Mouse (Mus musculus) NIH3T3 (cell line): Measurements from ENCODE around the gene Rbfox2.

Source experiments
- DNase-seq: peaks from one replicate; pipeline ENCODE4 v3.0.0-alpha.2; 2012; ENCODE audit warnings: low read depth

Rbfox2 gene

DNA sequence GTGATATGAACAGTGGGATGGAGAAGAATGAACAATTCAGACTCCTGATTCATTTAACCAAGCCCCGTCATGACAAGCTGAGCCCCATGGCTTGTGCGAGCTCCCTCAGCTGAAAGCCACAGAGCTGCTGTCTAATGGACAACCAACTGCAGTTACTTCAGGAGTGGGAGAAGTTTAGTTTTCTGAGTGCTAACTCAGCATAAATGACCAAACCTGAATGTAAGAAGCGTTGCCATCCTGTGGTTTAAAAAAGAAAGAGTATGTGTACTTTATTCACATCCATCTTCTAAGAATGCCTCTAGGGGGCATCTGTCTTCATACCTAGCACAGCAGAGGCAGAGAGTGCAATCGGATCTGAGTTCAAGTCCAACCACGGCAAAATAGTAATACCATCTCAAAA is 35.5 kb downstream of the Rbfox2 start:
- DNase-seq, result no peak

DNA sequence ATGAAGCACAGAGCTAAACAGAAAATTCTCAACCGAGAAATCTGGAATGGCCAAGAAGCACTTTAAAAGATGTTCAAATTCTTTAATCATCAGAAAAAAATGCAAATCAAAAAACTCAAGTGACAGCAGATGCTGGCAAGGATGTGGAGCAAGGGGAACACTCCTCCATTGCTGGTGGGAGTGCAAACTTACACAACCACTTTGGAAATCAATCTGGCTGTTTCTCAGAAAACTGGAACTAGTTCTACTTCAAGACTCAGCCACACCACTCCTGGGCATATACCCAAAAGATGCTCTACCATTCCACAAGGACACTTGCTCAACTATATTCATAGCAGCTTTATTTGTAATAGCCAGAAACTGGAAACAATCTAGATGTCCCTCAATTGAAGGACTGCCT is 37.3 kb downstream of the Rbfox2 start:
- DNase-seq, result peak; percentile 54

DNA sequence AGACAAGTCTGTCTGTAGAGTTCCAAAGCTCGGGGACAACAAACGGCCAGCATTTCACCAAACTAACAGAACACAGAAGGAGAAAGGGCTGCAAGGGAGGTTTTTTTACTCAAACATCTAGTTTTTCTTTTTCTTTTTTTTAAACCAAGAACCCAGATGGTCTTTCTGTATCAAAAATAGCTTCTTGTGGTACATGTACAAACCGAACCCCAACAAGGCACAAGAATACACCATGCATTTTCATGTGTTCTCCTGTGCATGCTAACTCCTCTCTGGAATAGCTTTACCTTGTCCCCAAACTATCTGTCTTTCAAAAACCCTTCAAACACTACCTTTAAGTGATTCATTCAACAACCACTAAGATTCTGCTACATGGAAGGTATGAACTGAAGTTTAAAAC is 38.4 kb downstream of the Rbfox2 start:
- no peak for DNase-seq

DNA sequence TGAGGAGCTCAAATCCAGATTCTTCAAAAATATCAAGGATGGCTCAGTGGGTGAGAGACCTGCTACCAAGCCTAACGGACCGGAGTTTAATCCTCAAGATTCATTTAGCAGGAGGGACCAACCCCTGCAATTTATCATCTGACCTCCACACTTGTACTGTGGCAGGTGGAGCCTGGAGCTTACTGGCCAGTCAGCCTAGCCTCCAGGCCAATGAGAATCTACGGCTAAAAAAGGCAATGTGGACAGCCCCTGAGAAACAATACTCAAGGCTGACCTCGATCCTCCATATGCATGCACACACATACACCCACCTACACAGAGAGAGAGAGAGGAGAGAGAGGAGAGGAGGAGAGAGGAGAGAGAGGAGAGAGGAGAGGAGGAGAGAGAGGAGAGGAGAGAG is 41.5 kb downstream of the Rbfox2 start:
- DNase-seq, result no peak

DNA sequence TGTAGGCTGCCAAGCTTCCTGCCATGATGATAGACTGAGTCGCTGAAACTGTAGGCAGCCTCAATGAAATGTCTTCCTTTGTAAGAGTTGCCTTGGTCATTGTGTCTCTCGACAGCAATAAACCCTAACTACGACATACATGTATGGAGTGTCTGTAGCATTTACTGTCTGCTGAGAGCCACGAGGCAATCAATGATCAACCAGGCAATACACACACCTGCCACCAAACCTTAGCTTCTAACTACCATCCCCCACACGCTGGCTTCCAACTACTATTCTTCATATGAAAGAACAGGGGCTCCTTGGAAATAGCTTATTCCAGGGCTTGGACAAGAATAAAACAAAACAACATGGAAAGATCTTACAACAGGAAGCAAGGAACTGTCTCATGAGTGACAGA is 42.5 kb downstream of the Rbfox2 start:
- no peak for DNase-seq

DNA sequence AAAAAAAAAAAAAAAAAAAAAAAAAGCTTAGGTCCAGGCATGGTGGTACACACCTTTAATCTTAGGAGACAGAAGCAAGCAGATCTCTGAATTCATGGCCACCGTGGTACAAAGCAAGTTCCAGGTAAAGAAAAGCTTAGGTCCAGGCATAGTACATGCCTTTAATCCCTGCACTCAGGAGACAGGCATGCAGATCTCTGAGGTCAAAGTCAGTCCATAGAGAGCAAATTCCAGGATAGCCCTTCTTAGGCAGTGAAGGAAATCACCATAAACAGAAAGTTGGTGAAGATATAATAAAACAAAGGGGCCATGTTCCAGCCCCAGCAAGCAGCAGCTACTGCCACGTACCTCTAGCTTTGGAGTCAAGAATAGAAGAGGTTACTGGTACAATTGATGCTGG is 44.0 kb downstream of the Rbfox2 start:
- DNase-seq, result no peak

DNA sequence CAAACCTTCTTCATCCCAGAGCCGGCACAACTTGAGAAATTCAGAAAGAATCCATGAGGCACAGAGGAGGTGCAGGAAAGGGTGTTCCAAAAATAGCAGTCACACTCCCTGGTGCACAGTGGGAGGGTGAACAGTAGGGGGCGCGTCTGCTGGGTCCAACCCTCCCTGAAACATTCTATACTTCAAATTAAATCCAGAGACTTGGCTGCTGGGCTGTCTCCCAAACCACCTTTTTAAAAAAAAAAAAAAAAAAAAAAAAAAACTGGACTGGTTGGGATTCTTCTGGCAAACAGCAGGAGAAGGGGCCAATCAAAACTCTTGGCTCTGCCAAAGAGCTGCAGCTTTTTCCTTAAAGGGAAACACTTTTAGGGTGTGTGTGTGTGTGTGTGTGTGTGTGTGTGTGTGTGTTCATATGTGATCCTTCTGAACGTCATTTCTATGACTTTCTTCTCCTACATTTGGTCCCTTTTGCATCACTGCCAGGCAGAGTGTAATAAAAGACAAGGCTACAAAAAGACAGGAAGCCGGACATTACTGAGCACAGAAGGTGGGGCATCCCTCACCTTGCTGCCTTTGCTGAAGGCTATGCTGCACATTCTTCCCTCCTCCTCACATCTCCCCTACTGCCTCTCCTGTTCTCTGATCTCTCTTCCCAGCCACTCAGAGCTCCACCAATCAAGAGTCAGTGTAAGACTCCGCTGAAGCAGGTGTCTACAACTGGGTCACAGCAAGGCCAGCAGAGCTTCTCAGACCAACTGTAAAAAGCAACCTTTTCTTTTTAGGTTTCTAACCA is 49.2 kb downstream of the Rbfox2 start:
- DNase-seq, result peak; percentile 98

DNA sequence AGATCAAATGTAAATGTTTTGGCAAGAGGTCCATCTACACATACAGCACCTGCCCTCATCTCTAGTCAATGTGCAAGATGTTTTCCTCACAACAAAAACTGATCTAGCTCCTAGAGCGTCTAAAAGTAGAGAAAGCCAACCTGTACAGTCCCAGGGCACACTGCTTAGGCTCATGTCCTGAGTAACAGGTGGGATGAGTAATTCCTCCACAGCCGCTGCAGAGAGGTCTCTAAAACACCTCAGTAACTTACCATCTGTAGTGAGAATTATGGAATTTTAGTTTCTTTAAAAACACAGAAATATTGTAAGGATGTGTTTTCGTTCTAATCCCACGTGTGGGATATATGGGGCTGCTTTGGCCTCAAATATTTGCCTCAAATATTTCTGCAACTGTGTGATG is 50.0 kb downstream of the Rbfox2 start:
- no peak for DNase-seq

DNA sequence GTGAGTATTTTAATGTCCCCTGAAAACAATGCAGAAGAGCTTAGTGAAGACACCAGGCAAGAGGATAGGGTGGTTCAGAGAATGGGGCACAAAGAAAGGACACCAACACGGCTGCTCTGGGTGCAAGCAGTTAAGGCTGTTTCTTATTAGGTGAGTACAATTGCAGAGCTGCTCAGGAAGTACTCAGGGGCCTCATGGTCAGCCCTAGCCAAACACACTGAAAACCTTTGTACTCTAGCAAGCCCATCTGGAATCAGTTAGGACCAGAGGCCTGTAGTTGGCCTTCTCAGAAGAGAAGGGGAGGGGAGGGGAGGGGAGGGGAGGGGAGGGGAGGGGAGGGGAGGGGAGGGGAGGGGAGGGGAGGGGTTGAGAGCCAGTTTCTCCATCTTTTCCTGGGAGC is 52.2 kb downstream of the Rbfox2 start:
- DNase-seq, result peak; percentile 91

DNA sequence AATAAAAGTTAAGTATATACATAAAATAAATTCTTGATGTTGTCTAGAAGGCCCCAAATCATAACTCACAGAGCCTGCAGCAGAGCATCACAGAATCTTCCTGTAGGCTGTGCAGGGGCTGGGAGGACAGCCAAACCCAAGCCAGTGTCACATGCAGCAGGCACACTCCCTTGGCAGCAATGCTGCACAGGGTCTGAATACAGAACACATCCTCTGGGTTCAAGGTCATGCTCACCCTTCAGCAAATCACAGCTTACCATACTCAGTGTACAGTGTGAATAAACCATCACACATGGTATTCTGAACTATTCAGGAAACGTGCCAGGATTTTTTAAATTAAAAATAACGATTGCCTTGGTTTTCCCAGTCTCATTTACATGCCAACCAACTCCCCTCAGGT is 52.7 kb downstream of the Rbfox2 start:
- peak; percentile 81 for DNase-seq

DNA sequence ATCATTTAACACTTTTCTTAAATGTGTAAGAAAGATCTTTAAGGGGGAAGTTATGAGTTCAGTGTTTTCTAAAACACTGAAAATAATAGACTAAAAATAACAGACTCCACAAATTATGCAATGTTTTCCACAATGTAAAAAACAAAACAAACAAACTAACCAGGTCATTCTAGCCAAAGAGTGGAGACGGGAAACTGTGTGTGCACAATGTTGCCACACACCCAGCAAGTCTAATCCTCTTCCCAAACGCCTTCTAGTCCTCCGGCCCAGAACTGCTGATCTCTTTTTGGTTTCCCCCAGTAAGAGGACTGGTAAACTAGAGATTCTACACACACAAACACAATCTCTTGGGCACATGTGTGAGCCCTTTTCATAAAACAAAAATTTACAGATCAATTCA is 55.1 kb downstream of the Rbfox2 start:
- peak; percentile 32 for DNase-seq

DNA sequence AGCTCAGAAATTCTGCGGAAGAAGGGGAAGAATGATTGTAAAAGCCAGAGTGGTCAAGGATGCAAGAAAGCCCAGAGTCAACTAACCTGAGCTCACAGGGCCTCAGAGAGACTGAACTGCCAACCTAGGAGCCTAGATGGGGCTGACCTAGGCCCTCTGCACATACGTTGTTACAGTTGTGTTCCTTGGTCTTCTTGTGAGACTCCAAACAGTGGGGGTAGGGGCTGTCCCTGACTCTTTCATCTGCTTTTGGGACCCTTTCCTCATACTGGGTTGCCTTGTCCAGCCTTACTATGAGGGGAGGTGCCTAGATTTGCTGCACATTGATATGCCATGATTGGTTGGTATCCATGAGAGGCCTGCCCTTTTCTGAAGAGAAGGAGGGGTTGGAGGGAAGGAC is 56.0 kb downstream of the Rbfox2 start:
- DNase-seq, result no peak

DNA sequence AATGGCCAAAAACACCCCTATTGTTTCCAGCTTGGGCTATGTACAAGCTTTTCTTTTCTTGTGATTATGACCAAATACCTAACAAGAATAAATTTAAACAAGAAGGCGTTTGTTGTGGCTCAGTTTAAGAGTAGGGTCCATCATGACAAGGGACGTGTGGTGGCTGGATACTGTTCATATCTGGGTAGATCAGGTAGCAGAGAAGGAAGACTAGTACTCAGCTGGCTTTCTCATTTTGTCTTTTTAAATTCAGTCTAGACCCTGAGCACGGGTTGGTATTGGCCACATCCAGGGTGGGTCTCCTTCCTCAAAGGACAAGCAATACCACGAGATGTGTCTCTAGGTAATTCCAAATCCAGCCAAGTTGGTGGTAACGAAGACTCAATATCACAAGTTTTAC is 57.4 kb downstream of the Rbfox2 start:
- DNase-seq, result no peak

DNA sequence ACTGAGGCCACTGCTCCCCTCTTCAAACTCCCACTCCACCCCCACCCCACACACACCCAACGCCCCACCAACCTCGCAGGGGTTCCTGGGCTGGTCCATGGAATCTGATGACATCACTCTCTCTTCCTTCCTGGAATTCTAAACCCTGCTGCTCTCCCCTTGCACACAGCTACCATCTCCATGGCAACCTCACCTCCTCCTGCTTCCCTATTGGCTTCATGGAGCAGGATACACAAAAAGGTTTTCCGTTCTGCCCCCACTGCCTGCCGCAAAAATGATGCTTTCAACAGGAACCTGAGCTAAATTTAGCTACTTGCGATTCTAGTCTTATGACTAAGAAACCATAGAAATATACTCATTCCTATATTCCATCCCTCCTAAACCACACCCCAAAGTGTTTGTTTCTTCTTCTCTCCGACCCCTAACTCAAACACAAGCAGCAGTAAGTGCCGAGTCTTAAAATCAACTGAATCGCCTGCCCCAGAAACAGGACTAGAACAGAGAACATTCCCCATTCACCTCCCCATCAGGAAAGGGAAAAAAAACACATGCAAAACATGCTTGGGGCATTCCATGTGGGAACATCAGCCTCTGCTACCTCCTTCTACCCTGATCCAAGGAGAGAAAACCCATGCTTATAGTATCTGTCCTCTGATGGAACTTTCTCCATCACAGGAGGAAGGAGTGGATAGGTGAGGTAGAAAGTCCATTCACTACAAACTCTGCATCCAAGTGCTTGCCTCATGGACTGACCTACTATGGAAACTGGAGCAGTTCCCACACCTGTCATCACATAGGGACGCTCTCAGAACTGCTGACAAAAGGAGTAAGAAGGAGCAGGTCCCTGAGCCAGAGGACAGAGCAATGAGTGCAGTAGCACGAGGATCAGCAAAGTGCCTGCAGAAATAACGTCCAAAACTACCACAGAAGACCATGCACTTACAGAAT is 61.1 kb downstream of the Rbfox2 start:
- peak; percentile 91 for DNase-seq

DNA sequence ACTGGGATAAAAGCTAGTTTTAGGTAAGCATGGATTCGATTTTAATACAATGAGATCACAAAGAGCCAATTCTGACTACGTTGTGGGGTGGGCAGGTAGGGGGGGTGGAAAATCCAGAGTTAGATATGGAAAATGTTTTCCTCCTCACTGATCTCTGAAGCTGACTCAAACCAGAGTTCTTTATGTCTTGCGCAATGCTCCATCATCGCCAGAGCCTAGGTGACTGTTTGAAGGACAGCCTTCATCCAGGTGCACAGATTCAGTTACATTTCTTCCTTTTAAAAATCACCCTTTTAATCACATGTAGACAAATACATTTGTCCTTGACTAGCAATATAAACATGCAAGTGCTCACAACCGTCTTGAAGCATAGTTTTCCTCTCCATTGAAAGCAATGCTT is 62.2 kb downstream of the Rbfox2 start:
- peak; percentile 48 for DNase-seq

DNA sequence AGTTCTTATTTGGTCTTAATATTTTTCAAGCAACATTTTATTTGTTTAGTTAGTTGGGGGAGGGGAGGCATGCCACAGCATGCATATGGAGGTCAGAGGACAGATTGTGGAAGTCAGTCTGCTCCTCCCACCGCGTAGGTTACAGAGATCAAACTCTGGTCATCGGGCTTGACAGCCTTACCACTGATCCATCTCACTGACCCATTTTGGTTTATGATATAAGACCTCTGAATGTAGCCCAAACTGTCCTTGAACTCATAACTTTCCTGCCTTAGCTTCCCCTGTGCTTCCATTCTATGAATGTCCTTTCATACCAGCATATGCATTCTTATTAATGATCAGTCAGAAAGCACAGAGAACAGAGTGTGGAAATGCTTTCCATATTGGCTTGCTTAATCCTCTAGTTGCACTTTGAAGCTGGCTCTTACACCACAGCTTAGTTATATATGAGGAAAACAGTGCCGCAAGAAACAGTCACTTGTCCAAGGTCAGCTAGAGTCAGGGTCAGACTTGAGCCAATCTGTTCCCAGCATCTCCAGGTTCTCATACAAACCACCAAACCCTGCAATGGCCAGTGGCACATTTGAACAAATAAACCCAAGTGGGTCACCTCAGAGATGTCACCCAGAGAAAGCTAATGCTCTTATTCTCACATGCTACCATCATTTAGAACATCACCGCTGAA is 62.8 kb downstream of the Rbfox2 start:
- DNase-seq, result peak; percentile 59

DNA sequence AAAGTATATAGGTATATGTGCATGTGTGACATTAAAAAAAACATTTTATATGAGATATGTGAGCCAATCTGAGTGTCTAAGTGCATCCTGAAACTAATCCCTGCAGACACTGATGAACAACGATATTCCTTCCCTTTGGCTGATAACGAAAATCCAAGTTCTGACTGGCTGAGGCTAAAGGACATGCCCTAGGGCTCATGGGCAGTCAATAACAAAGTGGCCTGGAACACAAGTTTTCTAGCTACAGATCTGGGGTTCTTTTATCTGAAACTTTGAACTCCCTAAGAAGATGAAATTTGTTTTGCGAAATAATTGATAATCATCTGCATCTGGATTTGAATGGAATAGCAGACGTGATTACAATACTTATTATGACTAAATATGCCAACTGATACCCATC is 66.2 kb downstream of the Rbfox2 start:
- DNase-seq, result no peak

DNA sequence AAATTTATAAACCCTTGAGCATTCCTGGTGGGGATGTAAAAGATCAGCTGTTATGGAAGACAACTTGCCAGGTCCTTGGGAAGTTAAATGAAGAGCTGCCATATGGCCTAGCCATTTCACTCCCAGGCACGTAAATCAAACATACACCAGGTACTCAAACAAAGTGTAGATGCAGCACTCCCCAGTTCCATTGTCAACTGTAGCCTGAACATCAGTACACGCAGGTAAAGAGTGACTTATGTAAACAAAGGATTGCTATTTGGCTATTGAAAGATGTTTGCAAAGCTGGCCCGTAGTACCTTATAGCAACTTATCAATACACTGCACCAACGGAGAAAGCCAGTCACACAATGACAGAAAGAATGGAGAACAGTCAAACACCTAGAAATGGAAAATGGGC is 67.2 kb downstream of the Rbfox2 start:
- DNase-seq, result no peak

DNA sequence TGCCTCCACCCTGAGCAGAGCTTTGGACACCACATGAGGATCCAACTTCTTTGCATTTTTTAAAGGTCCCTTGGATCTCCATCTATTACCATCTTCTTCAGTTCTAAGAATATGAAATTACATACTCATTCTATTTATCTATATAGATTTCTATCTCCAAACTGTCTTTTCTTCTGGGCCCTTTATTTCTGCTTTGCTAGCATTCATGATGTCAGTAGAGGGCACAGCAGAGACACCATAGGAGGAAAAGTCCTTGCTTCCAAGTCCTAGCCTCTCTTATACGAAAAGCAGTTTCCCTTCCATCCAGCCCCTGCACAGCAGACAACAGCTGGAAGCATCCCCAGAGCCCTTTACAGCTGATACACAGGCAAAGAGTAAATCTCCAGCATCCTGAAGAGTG is 69.1 kb downstream of the Rbfox2 start:
- no peak for DNase-seq

DNA sequence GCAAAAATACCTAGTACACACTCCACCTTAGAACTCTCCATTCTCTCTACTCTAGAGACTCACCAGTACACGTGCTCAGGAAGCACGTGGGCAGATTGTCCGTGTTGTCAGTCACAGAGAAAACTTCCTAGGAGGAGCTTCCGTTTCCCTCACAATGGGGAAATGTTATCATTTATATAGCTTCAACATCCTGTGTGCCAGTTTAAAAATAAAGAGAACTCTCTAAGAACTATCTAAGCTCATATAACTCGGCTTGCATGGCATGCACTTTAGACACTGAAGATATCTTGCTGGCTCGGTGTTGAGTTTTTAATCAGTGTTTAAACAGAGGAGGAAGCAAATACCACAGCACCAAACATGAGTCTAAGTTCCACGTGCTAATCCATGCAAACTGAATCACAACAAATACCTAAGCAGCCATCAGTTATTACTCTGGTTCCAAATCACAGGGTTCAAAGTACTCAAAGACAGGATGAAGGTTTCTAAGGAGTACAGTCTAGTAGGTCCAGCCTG is 70.7 kb downstream of the Rbfox2 start:
- no peak for DNase-seq

DNA sequence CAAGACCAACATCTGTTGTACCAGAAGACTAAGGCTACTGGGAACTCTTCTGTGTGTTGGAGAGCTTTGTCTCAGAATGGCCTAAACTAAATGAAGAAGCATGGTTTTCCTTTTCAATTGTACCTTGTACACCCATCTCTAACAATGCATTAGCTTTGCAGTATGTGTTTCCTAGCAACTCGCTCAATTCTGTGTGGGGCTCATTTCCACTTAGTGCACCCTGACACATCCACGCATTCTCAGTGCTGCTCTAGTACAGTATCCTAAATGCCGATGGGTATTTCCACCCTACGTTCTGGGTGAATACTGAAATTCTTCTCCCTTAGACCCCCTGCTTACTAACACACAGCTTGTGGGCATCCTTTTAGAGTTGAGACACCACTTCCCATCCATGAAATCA is 71.3 kb downstream of the Rbfox2 start:
- no peak for DNase-seq

DNA sequence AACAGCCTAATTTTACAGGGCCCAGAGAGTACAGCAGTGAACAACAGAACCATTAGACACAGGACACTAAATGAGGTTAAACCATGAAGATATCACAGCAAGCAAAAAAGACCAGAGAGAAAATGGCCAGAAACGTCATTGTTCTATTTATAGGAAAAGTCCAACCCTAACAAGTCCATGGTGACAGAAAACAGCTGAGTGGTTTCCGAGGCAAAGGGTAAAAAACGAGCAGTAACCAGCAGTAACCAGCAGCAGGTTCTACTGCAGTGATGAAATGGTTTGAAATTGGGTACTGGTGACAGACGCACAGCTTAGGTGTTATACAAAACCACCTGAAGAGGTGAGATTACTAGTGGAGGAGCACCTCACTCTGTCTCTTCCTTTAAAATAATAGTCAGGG is 72.5 kb downstream of the Rbfox2 start:
- no peak for DNase-seq

DNA sequence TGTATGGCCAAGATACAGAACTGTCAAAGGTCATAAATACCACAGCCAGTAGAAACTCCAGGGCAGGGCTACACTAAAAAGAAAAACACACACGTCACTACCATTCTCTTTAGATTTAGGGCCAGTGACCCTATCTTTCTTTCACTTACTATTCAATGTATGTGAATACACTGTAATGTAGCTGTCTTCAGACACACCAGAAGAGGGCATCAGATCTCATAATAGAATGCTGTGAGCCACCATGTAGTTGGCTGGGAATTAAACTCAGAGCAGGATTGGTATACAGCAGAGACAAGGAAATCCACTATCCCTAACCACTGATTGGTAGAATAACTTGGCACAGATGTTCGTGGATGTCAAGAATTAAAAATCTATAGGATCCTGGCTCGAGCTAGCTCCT is 76.7 kb downstream of the Rbfox2 start:
- DNase-seq, result peak; percentile 32
